Mouse (Mus musculus): ENCODE results near the gene Max. TPM values are rescaled to one million over a fixed set of nuclear protein-coding genes. Genes with fewer than 3 reads are reported as not detected.

Gene Max
- total and polyA plus RNA-seq, 3 experiments, result 27.0 to 76.2 (median 65.6) TPM

- Histone ChIP-seq H3K36me3 (ENCODE audit: control insufficient read depth, insufficient read depth, low read length) (no peaks in the 10 kb centered on the region), H3K9ac (ENCODE audit: low read depth, low read length) (no peak overlapping the region), H3K4me3 (no peak overlapping the region), H3K4me1 (ENCODE audit: control insufficient read depth, insufficient read depth, low read length) (peaks cover 2% of the 10 kb centered on the region), H3K79me2 (replicated peaks; ENCODE audit: control insufficient read depth, insufficient read depth, low read length) (no peaks in the 10 kb centered on the region), H3K27ac (no peak overlapping the region), H3K27me3 (ENCODE audit: control insufficient read depth, insufficient read depth, low read length) (no peaks in the 10 kb centered on the region)
- TF ChIP-seq POLR2A (IDR thresholded peaks at IDR 0.05; ENCODE audit: insufficient read depth, low read depth, low read length) (no peak), EP300 (IDR thresholded peaks at IDR 0.05; ENCODE audit: insufficient read depth, low read depth, low read length) (no peak), CTCF (IDR thresholded peaks at IDR 0.05) (no peak)
- 93% methylated on average over 11 of the region's 11 CpGs for WGBS
- no peak for DNase-seq
- intact Hi-C loops (cut with DNase I), result no loop called here
Observed at GRCm38 (mm10) chr12:76916163-76916562, 45.8 kb downstream of the Max start.

GRCm38 (mm10) chr12:76912193-76912592, 49.8 kb downstream of the Max start:
- 46% methylated on average over 9 of the region's 9 CpGs for whole genome bisulfite sequencing
- Histone ChIP-seq H3K9ac (ENCODE audit: low read depth, low read length) (no peak overlapping the region), H3K4me3 (no peak overlapping the region), H3K27ac (no peak overlapping the region), H3K36me3 (ENCODE audit: control insufficient read depth, insufficient read depth, low read length) (no peaks in the 10 kb centered on the region), H3K4me1 (ENCODE audit: control insufficient read depth, insufficient read depth, low read length) (peaks cover 2% of the 10 kb centered on the region), H3K27me3 (ENCODE audit: control insufficient read depth, insufficient read depth, low read length) (no peaks in the 10 kb centered on the region), H3K79me2 (replicated peaks; ENCODE audit: control insufficient read depth, insufficient read depth, low read length) (no peaks in the 10 kb centered on the region)
- DNase-seq, result peak in 1 of 2 experiments; percentile 41
- TF ChIP-seq CTCF (IDR thresholded peaks at IDR 0.05), result no peak
- intact Hi-C loops (cut with DNase I), result no loop called here

GRCm38 (mm10) chr12:76911171-76911726, 50.8 kb downstream of the Max start:
- Histone ChIP-seq H3K27me3 (ENCODE audit: control insufficient read depth, insufficient read depth, low read length) (no peaks in the 10 kb centered on the region), H3K9ac (ENCODE audit: low read depth, low read length) (no peak overlapping the region), H3K4me1 (ENCODE audit: control insufficient read depth, insufficient read depth, low read length) (peaks cover 2% of the 10 kb centered on the region), H3K79me2 (replicated peaks; ENCODE audit: control insufficient read depth, insufficient read depth, low read length) (no peaks in the 10 kb centered on the region), H3K4me3 (no peak overlapping the region), H3K36me3 (ENCODE audit: control insufficient read depth, insufficient read depth, low read length) (no peaks in the 10 kb centered on the region), H3K27ac (no peak overlapping the region)
- DNase-seq, result no peak
- WGBS, result 89% methylated on average over 16 of the region's 16 CpGs
- TF ChIP-seq POLR2A (IDR thresholded peaks at IDR 0.05; ENCODE audit: insufficient read depth, low read depth, low read length) (no peak), CTCF (IDR thresholded peaks at IDR 0.05) (no peak), EP300 (IDR thresholded peaks at IDR 0.05; ENCODE audit: insufficient read depth, low read depth, low read length) (no peak)
- intact Hi-C loops (cut with DNase I), result no loop called here

DNA sequence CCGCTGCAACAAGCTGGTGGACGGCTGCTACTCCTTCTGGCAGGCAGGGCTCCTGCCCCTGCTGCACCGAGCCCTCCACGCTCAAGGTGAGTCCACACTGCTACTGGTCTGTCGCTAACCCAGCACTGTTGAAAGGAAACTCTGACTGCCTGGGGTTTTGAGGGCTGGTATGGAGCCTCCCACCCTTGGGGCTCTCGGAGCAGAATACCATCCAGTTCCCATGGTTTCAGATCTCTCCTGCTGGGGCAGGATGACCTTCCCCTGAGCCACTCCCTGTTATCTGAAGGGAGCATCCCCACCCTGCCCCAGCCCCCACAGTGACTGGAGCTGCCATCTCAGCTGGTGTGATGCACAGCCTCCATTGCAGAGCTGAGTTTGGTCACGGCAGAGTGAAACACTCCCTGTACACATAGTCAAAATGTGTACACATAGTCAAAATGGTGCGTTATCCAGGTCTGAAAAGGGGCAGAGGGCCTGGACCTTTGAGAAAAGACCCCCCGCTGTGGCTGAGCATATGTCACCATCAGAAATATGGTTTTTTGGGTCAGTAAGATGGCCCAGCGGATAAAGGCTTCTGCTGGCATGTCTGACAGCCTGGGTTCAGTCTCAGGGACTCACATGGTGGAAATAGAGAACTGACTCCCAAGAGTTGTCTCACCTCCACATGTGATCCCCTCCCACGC, 51.6 kb downstream of the Max start:
- H3K36me3 ChIP-seq (ENCODE audit: control insufficient read depth, insufficient read depth, low read length), result no peaks in the 10 kb centered on the region
- H3K4me1 ChIP-seq (ENCODE audit: control insufficient read depth, insufficient read depth, low read length), result peaks cover 3% of the 10 kb centered on the region
- no peak overlapping the region for H3K27ac ChIP-seq
- intact Hi-C loops (cut with DNase I), result no loop called here
- no peak for DNase-seq
- H3K4me3 ChIP-seq, result no peak overlapping the region
- H3K27me3 ChIP-seq (ENCODE audit: control insufficient read depth, insufficient read depth, low read length), result no peaks in the 10 kb centered on the region
- no peak for TF ChIP-seq POLR2A (IDR thresholded peaks at IDR 0.05; ENCODE audit: insufficient read depth, low read depth, low read length)
- TF ChIP-seq CTCF (IDR thresholded peaks at IDR 0.05), result no peak
- no peak for TF ChIP-seq EP300 (IDR thresholded peaks at IDR 0.05; ENCODE audit: insufficient read depth, low read depth, low read length)
- 87% methylated on average over 11 of the region's 11 CpGs for WGBS
- no peaks in the 10 kb centered on the region for H3K79me2 ChIP-seq (replicated peaks; ENCODE audit: control insufficient read depth, insufficient read depth, low read length)
- no peak overlapping the region for H3K9ac ChIP-seq (ENCODE audit: low read depth, low read length)

GRCm38 (mm10) chr12:76909218-76909617, 52.8 kb downstream of the Max start:
- Histone ChIP-seq H3K4me3 (no peak overlapping the region), H3K27ac (no peak overlapping the region), H3K79me2 (replicated peaks; ENCODE audit: control insufficient read depth, insufficient read depth, low read length) (no peaks in the 10 kb centered on the region), H3K9ac (ENCODE audit: low read depth, low read length) (no peak overlapping the region), H3K27me3 (ENCODE audit: control insufficient read depth, insufficient read depth, low read length) (no peaks in the 10 kb centered on the region), H3K36me3 (ENCODE audit: control insufficient read depth, insufficient read depth, low read length) (no peaks in the 10 kb centered on the region), H3K4me1 (ENCODE audit: control insufficient read depth, insufficient read depth, low read length) (peaks cover 3% of the 10 kb centered on the region)
- WGBS, result 69% methylated on average over 5 of the region's 5 CpGs
- DNase-seq, result no peak
- intact Hi-C loops (cut with DNase I), result no loop called here
- TF ChIP-seq EP300 (IDR thresholded peaks at IDR 0.05; ENCODE audit: insufficient read depth, low read depth, low read length), result no peak
- no peak for TF ChIP-seq CTCF (IDR thresholded peaks at IDR 0.05)
- TF ChIP-seq POLR2A (IDR thresholded peaks at IDR 0.05; ENCODE audit: insufficient read depth, low read depth, low read length), result no peak

GRCm38 (mm10) chr12:76906278-76906677, 55.7 kb downstream of the Max start:
- intact Hi-C loops (cut with DNase I), result no loop called here

More at GRCm38 (mm10) chr12:76906278-76906677, 55.7 kb downstream of the Max start:
- Histone ChIP-seq H3K79me2 (replicated peaks; ENCODE audit: control insufficient read depth, insufficient read depth, low read length) (no peaks in the 10 kb centered on the region), H3K27me3 (ENCODE audit: control insufficient read depth, insufficient read depth, low read length) (no peaks in the 10 kb centered on the region), H3K36me3 (ENCODE audit: control insufficient read depth, insufficient read depth, low read length) (no peaks in the 10 kb centered on the region), H3K4me1 (ENCODE audit: control insufficient read depth, insufficient read depth, low read length) (peaks cover 2% of the 10 kb centered on the region; the same call in 1 of the 2 replicates), H3K27ac (no peak overlapping the region), H3K4me3 (no peak overlapping the region), H3K9ac (ENCODE audit: low read depth, low read length) (no peak overlapping the region)
- no peak for DNase-seq
- WGBS, result 59% methylated on average over 1 of the region's 1 CpGs
- no peak for TF ChIP-seq CTCF (IDR thresholded peaks at IDR 0.05)
- no peak for TF ChIP-seq EP300 (IDR thresholded peaks at IDR 0.05; ENCODE audit: insufficient read depth, low read depth, low read length)
- no peak for TF ChIP-seq POLR2A (IDR thresholded peaks at IDR 0.05; ENCODE audit: insufficient read depth, low read depth, low read length)

Data from heart, adult 2 months (tissue).